Mouse (Mus musculus) forebrain, embryonic 14.5 days (tissue): Measurements from ENCODE around the gene Ankmy2. TPM values are rescaled to one million over a fixed set of nuclear protein-coding genes. Genes with fewer than 3 reads are reported as not detected.

Experiments used
- polyA plus RNA-seq: library from polyadenylated mRNA; unstranded; fragments of >200 nt; fragmentation: Nextera tagmentation; extraction: Ambion mirVana; gene quantifications from 2 replicates; pipeline ENCODE4 v1.2.1, GENCODE M21; 2014

Gene Ankmy2
- polyA plus RNA-seq, 1 experiment from 2014 or later: 55.4 TPM

Other genes with a start within 250 kb of the Ankmy2 start
- not detected in 2 replicates for gene Agr3, start 231.5 kb upstream of the Ankmy2 start, polyA plus RNA-seq
- not detected in 2 replicates for gene Agr2, start 164.2 kb upstream of the Ankmy2 start, polyA plus RNA-seq
- 249 and 271 TPM in 2 replicates for gene Tspan13, start 114.6 kb upstream of the Ankmy2 start, polyA plus RNA-seq
- 541 and 574 TPM in 2 replicates for gene Bzw2, start 966 bp downstream of the Ankmy2 start, polyA plus RNA-seq
- gene Lrrc72, start 96.3 kb downstream of the Ankmy2 start, polyA plus RNA-seq: not detected in 2 replicates
- 11.4 and 11.7 TPM in 2 replicates for gene Sostdc1, start 157.0 kb downstream of the Ankmy2 start, polyA plus RNA-seq
- 7.2 and 7.5 TPM in 2 replicates for gene Ispd, start 224.3 kb downstream of the Ankmy2 start, polyA plus RNA-seq
- gene D630036H23Rik, start 225.1 kb downstream of the Ankmy2 start, polyA plus RNA-seq: 2.1 and 3.5 TPM in 2 replicates